Mouse (Mus musculus) urinary bladder, adult 2 months (tissue): ENCODE results near the gene Atic. TPM values are rescaled to one million over a fixed set of nuclear protein-coding genes. Genes with fewer than 3 reads are reported as not detected.

ENCODE experiments used
- DNase-seq: peaks from one replicate; pipeline ENCODE4 v3.0.0; 2022; ENCODE audit warnings: low spot score
- polyA plus RNA-seq: library from polyadenylated mRNA; depleted of rRNA; stranded (reverse); fragments of >200 nt; gene quantifications from 2 replicates; pipeline ENCODE4 v1.2.3, GENCODE M21; 2012; rRNA removed

The Atic gene
- polyA plus RNA-seq, 1 experiment = 50.0 TPM

DNA sequence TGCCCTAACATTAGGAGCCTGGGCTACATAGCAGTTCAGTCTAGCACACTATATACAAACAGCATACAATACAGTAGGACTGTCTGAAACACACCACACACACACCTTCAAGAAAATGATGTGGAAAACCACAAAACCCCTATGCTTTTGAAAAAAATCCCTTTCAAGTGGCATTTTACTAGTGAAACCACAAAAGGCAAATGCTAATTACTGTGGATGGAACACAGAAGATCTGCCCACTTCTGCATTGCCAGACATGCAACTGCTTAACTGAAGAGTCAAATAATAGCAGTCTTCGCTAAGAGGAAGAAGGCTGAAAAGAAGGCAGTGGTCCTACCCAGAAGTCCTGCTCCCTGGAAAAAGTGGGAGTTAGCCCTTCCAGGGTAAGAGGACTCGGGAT is 37.3 kb downstream of the Atic start:
- no peak for DNase-seq

DNA sequence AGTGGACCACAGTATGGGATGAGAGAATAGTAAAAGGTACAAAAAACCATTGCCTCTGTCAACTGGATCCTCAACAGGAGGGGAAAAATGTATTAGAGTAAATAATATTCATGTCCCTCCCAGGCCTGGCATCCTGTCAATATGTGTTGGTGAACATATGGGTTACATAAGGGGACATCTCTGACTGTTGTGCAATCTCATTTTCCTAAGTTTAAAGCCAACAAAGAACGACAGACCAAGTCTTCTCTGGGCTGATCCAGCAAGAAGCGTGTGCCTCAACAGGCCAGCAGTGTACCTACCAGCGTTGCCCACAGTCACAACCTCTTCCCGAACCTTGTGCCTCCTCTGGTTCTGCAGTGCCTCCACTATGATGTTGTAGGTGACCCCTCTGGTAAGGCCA is 38.4 kb downstream of the Atic start:
- DNase-seq = no peak

GRCm38 (mm10) chr1:71605751-71606150 is 48.8 kb downstream of the Atic start:
- DNase-seq = no peak

DNA sequence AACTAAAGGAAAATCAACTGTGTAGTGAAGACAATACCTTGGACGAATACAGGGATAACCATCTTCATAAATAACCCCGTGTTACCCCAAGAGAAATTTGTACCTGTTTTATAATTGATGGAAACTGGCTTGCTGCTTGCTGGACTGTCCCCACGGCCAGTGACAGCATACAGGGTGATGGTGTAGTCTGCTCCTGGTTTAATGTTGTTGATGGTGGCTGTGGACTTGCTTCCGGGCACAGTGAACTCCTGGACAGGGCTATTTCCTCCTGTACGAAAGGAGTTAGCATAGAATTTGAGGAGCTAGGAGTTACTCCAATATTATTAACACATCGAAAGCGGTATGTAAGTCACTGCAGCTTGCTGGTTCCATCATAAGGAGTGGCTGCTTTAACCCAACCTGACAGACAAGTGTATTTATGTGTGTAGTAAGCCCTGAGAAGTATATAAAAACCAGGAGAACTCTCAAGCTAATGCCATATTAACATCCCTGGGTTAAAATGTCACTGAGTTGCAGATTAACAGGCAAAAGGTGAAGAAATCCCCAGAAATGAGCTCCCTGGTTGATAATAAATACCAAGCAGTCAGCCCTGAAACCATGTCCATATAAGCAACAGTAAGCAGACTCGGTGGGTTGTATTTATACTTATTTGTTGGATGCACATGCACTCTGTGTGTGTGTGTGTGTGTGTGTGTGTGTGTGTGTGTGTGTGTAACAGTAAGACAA is 49.8 kb downstream of the Atic start:
- DNase-seq = no peak

DNA sequence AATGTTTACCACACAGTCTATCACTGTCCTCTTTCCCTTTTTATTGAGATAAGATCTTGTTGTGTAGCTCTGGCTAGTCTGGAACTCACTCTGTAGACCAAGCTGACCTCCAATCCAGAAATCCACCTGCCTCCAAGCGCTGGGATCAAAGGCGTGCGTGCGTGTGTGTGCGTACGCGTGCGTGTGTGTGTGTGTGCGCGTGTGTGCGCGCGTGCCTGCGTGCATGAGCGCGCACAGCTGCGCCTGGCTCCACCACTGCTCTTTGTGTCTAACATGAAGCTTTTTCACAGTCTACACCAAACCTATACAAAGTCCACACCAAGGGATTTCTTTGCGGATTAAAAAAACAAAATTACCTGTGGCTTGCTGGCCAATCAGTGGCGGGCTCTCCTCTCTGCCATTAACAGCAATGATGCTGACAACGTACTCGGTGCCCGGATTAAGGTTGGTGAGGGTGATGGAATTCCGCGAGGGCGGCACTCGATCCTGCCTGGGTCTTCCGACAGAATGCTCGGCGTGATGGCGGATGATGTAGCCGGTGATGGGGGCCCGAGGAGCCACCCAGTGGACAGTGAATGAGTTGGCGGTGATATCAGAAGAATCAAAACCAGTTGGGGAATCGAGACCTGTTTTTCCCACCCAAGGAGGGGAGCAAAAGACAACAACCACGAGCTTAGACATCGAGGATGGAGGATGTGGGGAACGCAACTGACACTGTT is 52.3 kb downstream of the Atic start:
- DNase-seq = no peak

- DNase-seq = no peak
Observed at GRCm38 (mm10) chr1:71609916-71610315, 53.0 kb downstream of the Atic start.

GRCm38 (mm10) chr1:71612256-71612655 is 55.3 kb downstream of the Atic start:
- DNase-seq = no peak

DNA sequence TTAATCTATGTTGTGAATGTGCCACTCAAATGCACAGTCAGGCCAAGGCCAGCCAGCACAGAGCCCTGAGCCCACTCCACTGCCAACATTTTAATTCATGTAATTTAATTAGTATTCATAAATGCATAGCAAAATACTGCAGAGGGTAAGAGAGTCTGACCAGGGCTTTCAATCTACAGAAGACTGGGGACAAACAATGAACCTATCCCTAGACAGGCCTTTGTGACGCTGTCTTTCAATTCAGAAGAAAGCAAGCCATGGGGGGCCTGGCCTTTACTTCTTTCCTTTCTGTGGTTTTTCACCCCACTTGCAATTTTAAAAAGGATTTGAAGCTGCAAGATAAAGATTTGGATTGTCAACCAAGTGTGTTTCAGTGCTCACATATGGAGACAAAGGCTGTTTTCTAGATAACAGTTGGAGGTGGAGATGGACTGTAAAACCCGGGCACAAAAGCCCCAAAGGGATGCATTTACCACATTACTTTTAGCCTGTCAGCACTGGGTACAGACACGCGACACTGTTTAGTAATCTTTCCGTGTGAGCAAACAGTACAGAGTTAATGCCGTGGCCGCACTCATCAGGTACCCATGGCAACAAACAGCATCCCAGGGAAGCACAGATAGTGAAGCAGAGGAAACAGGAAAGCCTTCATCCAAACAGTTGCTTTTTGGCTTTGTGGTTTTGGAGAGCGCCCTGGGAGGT is 57.7 kb downstream of the Atic start:
- DNase-seq = no peak

GRCm38 (mm10) chr1:71621526-71621925 is 64.6 kb downstream of the Atic start:
- DNase-seq = no peak

DNA sequence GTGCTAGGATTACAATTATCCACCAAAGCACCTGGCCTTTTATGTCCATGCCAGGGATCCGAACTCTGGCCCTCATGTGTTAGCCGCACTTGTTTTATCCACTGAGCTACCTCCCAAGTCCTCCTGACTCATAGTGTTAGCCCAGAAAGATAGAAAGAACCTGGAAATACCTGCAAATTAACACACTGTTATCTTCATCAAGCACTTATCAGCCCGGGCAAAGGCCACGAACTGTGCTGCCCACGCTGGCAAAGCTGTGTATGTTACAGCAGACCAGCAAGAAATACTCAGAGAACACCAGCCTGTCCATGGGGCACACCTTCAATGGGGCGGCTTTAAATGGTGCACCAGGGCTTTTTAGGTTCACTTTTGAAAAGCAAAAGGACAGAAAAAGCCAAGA is 66.7 kb downstream of the Atic start:
- DNase-seq = no peak

Other genes starting within 250 kb of the Atic start
- gene Abca12, start 142.2 kb upstream of the Atic start, polyA plus RNA-seq = not detected in 2 replicates
- 689 and 872 TPM in 2 replicates for gene Fn1, start 96.0 kb downstream of the Atic start, polyA plus RNA-seq